Mouse (Mus musculus): ENCODE measurements around the gene Egfr.

The Egfr gene

GRCm38 (mm10) chr11:16900653-16901416 is 148.8 kb downstream of the Egfr start:
- no peak for DNase-seq

GRCm38 (mm10) chr11:16904302-16905011 is 152.5 kb downstream of the Egfr start:
- DNase-seq, result no peak

- no peak for DNase-seq
Observed at GRCm38 (mm10) chr11:16905012-16905332, 153.0 kb downstream of the Egfr start.

- no peak for DNase-seq
Observed at GRCm38 (mm10) chr11:16906530-16906929, 154.5 kb downstream of the Egfr start.

GRCm38 (mm10) chr11:16907517-16908129 is 155.6 kb downstream of the Egfr start:
- DNase-seq, result no peak

GRCm38 (mm10) chr11:16914756-16915155 is 162.8 kb downstream of the Egfr start:
- no peak for DNase-seq

- no peak for DNase-seq
Observed at GRCm38 (mm10) chr11:16915850-16916249, 163.8 kb downstream of the Egfr start.

- no peak for DNase-seq
Observed at GRCm38 (mm10) chr11:16917512-16917911, 165.5 kb downstream of the Egfr start.

- DNase-seq, result no peak
Observed at GRCm38 (mm10) chr11:16932159-16932558, 180.2 kb downstream of the Egfr start.

- no peak for DNase-seq
Observed at GRCm38 (mm10) chr11:16935577-16936236, 183.7 kb downstream of the Egfr start.

GRCm38 (mm10) chr11:16941103-16941793 is 189.2 kb downstream of the Egfr start:
- no peak for DNase-seq

GRCm38 (mm10) chr11:16941973-16942452 is 190.0 kb downstream of the Egfr start:
- no peak for DNase-seq

- DNase-seq, result no peak
Observed at GRCm38 (mm10) chr11:16943016-16943415, 191.0 kb downstream of the Egfr start.

- no peak for DNase-seq
Observed at GRCm38 (mm10) chr11:16948756-16949155, 196.8 kb downstream of the Egfr start.

- no peak for DNase-seq
Observed at GRCm38 (mm10) chr11:16950226-16950975, 198.4 kb downstream of the Egfr start.

GRCm38 (mm10) chr11:16950976-16951760 is 199.2 kb downstream of the Egfr start, which contains the start of gene Fbxo48:
Fbxo48 (plus strand) TSS chr11:16951375.
- peak; percentile 94 to 98 for DNase-seq

GRCm38 (mm10) chr11:16951761-16952010 is 199.7 kb downstream of the Egfr start:
- DNase-seq, result no peak

GRCm38 (mm10) chr11:16956115-16956862 is 204.3 kb downstream of the Egfr start:
- no peak for DNase-seq

GRCm38 (mm10) chr11:16957030-16957429 is 205.0 kb downstream of the Egfr start:
- DNase-seq, result no peak

- no peak for DNase-seq
Observed at GRCm38 (mm10) chr11:16958520-16958919, 206.5 kb downstream of the Egfr start.
